Mouse (Mus musculus): ENCODE data around the gene Kcnj12.

The Kcnj12 gene

GRCm38 (mm10) chr11:61059691-61060457 lies 37.5 kb downstream of the Kcnj12 start:
- DNase-seq (ENCODE audit: low spot score in 2 of 2), result no peak

DNA sequence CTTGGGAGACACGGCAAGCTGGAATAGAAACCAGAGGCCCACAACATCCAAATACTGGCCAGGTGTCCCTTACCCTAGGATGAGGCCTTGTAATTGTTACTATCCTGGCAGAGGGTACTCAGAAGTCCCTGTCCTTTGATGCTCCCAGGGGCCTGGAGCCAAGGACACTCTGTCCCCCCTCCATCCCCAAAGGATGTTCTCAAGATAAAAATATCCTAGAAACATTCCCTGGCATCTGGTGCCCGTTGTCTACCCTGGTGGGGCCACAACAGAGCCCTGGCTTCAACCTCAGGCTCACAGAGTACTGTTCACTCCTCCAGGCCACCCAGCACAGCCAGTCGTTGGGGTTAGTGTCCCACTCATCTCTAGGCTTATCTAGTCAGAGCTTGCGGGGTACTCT lies 38.3 kb downstream of the Kcnj12 start:
- DNase-seq (ENCODE audit: low spot score in 2 of 2), result no peak

DNA sequence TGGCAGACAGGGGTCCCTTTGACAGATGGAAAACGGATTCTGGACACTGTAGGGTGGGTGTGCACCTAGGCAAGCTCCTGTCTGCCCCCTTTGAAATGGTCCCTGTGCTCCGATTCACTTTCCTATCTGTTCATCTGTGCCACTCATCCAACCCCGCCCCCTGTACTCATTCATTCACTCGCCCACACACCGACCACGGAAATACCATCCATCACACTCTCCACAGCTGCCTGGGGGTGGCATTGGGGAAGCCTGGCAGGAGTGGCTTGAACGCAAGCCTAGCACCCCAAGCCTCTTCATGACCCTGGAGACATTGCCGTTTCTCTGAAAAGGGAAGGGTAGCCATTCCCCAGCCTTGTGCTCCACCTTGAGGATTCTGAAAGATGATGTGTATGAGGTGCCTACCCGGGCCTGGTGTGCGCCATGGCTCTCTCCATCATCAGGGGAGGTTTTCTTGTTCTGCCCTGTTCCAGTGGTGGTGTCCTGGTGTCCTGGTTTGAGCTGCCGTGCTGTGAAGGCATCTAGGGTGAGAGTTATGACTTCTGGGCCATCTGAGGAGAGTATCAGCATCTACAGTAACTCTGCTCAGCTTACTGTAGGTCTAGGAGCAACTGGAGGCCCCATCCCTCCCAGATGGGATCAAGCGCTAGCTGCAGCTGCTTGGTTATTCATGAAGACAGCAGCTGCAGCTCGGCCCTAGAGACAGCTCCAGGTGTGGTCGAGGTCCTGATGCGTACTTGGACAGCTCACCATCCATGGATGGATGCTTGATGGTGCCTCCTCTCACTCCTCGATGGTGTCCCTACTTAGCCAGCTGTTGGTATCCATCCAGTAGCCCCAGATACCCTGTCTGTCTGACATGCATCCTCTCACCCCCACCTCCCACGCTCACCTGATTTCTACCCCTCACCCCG lies 40.4 kb downstream of the Kcnj12 start:
- peak in 1 of 2 experiments; percentile 51 for DNase-seq (ENCODE audit: low spot score in 2 of 2)

GRCm38 (mm10) chr11:61063503-61063902 lies 41.1 kb downstream of the Kcnj12 start:
- peak in 1 of 2 experiments; percentile 76 for DNase-seq (ENCODE audit: low spot score in 2 of 2)

- no peak for DNase-seq (ENCODE audit: low spot score in 2 of 2)
These were observed 43.3 kb downstream of the Kcnj12 start for GRCm38 (mm10) chr11:61065620-61066019.

DNA sequence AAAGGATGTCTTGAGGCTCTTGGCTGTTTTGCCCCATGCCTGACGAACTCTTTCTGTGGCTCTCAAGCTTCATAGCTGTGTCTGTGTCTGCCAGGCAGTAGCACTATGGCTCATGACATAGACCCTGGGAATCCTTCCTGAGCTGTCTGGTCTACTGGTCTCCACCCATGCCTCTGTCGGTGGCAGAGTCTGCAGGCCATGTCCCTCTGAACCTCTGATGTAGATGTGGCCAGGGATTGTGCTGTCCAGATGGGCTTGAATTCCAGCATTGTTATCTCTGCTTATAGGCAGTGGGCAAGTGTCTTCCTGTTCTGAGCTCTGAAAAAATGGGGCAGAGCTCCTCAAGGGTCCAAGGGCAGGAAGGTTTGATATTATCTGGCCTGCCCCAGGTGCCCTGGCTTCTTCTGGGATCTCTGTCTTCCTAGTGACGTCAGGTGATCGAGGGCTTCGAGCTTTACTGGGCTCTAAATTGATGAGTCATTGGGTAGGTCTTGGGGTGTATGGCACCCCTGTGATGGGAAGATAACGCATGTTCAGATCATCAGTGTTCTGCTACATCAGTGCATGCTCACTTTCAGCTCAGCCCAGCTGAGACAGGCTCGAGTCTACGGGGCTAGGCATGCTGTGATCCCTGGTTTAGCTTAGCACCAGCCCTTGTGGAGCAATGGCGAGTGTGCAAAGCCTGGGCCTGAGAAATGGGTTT lies 44.9 kb downstream of the Kcnj12 start:
- DNase-seq (ENCODE audit: low spot score in 2 of 2), result no peak

- DNase-seq (ENCODE audit: low spot score in 2 of 2), result peak; percentile 40 to 73
These were observed 46.5 kb downstream of the Kcnj12 start for GRCm38 (mm10) chr11:61068866-61069265.

DNA sequence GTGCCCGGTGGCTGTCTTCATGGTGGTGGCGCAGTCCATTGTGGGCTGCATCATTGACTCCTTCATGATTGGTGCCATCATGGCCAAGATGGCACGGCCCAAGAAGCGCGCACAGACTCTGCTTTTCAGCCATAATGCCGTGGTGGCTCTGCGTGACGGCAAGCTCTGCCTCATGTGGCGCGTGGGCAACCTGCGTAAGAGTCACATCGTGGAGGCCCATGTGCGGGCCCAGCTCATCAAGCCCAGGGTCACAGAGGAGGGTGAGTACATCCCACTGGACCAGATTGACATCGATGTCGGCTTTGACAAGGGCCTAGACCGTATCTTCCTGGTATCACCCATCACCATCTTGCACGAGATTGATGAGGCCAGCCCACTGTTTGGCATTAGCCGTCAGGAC lies 47.3 kb downstream of the Kcnj12 start:
- no peak for DNase-seq (ENCODE audit: low spot score in 2 of 2)

- no peak for DNase-seq (ENCODE audit: low spot score in 2 of 2)
These were observed 52.4 kb downstream of the Kcnj12 start for GRCm38 (mm10) chr11:61074646-61075317.

DNA sequence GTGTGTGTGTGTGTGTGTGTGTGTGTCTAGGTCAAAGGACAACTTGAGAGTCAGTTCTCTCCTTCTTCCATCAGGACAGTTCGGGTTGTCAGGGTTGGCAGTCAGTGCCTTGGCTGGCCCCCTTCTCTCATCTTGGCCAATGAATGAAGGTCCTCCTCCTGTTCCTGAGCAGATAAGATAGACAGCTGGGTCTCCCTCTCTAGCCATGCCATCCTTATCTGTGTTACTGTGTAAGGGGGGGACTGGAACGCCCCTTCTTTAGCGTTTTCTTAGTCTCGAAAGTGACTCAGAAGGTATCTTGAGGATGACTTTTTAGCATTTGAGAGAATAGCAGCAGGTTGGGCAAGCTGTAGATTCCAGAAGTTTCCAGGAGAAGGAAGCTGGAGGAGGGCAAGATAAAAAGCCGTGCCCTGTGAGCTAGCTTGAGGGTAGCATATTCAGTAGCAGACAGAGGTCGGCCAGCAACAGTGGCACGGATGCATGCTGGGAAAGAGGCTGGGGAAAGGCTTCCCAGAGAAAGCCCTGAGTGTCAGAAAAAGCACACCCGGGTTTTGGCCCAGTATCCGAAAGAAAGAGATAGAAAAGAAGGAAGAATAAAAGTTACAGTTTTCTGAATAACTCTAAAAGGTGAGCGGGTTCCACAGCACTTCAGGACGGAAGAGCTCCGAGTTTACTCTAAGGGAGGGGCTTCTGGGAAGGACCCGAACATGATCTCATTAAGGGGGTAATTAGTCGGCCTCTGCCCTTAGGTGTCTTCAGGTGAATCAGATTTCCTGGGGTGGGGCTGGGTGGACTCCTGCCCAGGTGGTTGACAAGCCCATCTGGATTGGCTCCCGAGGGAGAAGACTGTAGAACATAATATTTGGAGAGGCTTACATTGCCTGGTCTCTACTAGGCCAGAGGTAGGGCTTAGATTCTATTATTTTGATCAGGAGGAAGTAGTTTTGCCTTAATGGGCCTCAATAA lies 53.3 kb downstream of the Kcnj12 start:
- no peak for DNase-seq (ENCODE audit: low spot score in 2 of 2)

DNA sequence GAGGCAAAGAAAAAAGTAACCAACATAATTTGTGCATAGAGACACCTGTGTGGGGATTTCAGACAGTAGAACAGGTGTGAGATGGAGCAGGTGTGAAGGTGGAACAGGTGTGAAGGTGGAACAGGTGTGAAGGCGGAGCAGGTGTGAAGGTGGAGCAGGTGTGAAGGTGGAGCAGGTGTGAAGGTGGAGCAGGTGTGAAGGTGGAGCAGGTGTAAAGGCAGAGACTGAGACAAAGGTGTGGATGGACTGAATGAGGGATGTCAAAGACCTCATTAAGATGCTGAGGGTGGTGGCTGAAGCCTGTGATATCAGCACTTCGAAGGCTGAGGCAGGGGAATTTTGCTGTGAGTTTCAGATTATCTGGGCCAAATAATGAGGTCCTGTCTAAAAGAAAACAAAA lies 59.3 kb downstream of the Kcnj12 start:
- no peak for DNase-seq (ENCODE audit: low spot score in 2 of 2)

DNA sequence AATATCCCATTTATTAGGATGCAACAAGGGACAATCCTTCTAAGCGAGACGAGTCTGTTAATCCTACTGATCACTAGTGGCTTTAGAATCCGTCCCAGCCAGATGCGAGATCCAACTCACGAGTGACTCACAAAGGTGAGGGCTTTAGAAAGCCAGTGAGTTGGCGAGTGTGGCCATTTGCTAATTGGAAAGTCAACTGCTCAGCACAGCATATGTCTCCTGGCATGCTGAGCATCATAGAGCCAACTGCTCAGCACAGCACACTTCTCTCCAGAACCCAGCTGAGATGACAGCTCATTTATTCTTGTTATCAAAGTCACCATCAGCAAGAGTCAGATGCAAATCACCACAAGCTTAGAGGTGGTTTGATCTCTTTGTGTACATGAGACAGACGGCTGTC lies 67.8 kb downstream of the Kcnj12 start:
- no peak for DNase-seq (ENCODE audit: low spot score in 2 of 2)

- no peak for DNase-seq (ENCODE audit: low spot score in 2 of 2)
These were observed 68.8 kb downstream of the Kcnj12 start for GRCm38 (mm10) chr11:61091192-61091591.

- peak in 1 of 2 experiments; percentile 86 for DNase-seq (ENCODE audit: low spot score in 2 of 2)
These were observed 69.4 kb downstream of the Kcnj12 start for GRCm38 (mm10) chr11:61091642-61092262.

GRCm38 (mm10) chr11:61098046-61098445 lies 75.7 kb downstream of the Kcnj12 start:
- DNase-seq (ENCODE audit: low spot score in 2 of 2), result no peak

GRCm38 (mm10) chr11:61102397-61103339 lies 80.3 kb downstream of the Kcnj12 start:
- DNase-seq (ENCODE audit: low spot score in 2 of 2), result no peak

GRCm38 (mm10) chr11:61104241-61104901 lies 82.0 kb downstream of the Kcnj12 start:
- DNase-seq (ENCODE audit: low spot score in 2 of 2), result peak in 1 of 2 experiments; percentile 84

- DNase-seq (ENCODE audit: low spot score in 2 of 2), result no peak
These were observed 86.6 kb downstream of the Kcnj12 start for GRCm38 (mm10) chr11:61108911-61109361.
